Mouse (Mus musculus): ENCODE measurements around the gene Timm10b. TPM values are rescaled to one million over a fixed set of nuclear protein-coding genes. Genes with fewer than 3 reads are reported as not detected.

The Timm10b gene
- total RNA-seq (2021) = 10 to 100 TPM; 83.7 to 94.3 TPM
- long read RNA-seq, experiment 1, transcript Timm10b-203 (3 exons, 3,273 nt) = major isoform, 27 of 43 reads
- long read RNA-seq, experiment 1, transcript Timm10b-201 (4 exons, 694 nt) = minor isoform, 11 of 43 reads
- long read RNA-seq, experiment 1, partial matches to known transcripts = 0 of 43 reads
- long read RNA-seq, experiment 1, other reads (novel, unspliced or antisense) = 1 of 43 reads
- long read RNA-seq, experiment 2, transcript Timm10b-203 (3 exons, 3,273 nt) = major isoform, 26 of 51 reads
- long read RNA-seq, experiment 2, transcript Timm10b-201 (4 exons, 694 nt) = minor isoform, 10 of 51 reads
- long read RNA-seq, experiment 2, transcript Timm10b-208 (2 exons, 1,083 nt) = minor isoform, 6 of 51 reads
- long read RNA-seq, experiment 2, partial matches to known transcripts = 0 of 51 reads
- long read RNA-seq, experiment 2, other reads (novel, unspliced or antisense) = 2 of 51 reads

DNA sequence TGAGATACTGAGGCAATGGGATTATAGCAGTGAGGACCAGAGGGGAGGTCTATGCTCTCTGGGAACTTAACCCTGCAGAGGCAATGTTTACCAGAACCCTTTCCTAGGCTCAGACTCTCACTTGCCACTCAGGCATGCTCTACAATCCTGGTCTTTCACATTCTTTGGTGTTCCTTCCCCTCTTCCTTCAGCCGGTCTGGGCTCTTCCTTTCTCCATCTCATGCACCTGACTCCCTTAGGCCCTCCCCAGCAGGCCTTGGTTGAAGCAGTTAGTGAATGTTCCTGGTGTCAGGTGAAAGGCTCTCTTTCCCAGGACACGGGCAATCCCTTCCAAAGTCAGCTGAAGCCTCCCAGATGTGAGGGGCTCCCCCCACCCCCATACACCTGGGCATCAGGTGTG lies at the start of gene Timm10b:
Gene Timm10b (plus strand): TSS at position 301 of the 400 bp plus-strand sequence.
- intact Hi-C loops (cut with DNase I) = loop anchor here (5.0 kb wide), 2 partner anchors 98 to 152 kb away; partner anchors contain the start of genes Ilk and Rrp8
- DNase-seq = no peak

DNA sequence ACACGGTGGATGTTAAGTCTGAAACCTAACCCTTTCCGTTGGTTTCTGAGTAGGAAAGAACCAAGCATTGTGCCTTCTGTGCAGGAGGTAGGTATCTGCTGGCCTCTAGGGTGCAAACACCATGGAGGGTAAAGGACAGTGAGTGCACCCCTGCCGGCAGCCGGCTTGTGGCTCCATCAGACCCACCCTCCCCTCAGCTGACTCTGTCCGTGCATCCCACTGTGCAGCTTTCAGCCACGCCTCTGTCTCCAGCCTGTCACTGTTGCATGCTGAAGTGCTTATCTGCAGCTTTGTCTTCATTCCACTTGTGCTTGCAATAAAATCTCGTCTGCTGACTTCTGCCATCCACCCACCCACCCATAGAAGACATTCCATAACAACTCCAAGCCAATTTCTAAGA lies 49.8 kb upstream of the Timm10b start:
- intact Hi-C loops (cut with DNase I) = no loop called here
- no peak for DNase-seq

DNA sequence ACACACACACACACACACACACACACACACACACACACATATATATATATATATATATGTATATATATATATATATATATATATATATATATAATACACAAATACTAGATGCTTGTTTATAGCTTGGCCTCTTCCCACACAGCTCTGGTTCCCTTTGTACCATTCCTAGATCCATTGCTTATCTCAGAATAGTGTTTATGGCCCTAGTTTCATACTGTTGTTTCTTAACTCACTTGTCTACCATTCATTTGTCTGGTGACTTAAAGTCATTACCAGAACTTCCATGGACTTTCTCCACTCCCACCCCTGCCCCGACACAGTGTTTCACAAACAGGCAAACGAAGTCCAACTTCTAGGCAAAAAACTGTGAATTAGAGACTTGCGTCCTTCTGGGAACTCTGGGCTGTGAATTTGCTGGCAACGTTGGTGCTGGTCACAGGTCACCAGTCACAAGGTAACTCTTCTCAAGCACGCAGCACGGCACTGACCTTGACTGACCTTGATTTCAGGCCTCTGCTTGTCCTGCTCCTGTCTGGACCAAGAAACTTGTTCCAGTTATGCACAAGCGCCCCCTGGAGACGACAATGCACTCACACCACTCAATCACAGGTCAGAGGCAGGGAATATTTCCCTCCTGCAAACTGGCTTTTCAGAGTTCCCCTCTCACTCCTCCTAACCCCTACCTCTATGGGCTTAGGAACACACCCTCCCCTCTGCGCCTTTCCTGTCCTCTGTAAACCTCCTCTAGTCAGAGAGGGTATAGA lies 36.8 kb upstream of the Timm10b start:
- peak; percentile 71 to 80 for DNase-seq
- intact Hi-C loops (cut with DNase I) = loop anchor here (5.0 kb wide), 1 partner anchor 51 kb away; the partner anchor contains the start of gene Smpd1

- no peak for DNase-seq
- intact Hi-C loops (cut with DNase I) = no loop called here
Measured at GRCm38 (mm10) chr7:105608467-105608866, 31.4 kb upstream of the Timm10b start.

DNA sequence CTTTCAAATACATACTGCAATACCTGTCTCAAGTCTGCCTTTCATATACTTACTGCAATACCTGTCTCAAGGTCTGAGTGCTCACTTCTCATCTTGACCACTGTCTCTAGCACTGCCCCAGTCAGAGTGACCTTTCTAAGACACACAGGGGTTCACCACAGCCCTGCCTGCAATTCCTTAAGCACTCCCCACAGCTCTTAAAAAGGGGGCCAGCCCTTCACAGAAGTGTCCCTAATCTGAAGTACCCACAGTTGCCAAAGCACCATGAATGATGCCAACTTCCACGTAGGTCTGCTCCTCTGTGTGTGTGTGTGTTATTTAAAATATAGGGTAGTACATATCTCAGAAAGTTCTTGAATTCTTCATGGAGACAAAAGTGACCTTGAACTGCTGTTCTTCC lies 28.1 kb upstream of the Timm10b start:
- intact Hi-C loops (cut with DNase I) = no loop called here
- no peak for DNase-seq

GRCm38 (mm10) chr7:105614400-105614799 lies 25.5 kb upstream of the Timm10b start:
- DNase-seq = no peak
- intact Hi-C loops (cut with DNase I) = no loop called here

DNA sequence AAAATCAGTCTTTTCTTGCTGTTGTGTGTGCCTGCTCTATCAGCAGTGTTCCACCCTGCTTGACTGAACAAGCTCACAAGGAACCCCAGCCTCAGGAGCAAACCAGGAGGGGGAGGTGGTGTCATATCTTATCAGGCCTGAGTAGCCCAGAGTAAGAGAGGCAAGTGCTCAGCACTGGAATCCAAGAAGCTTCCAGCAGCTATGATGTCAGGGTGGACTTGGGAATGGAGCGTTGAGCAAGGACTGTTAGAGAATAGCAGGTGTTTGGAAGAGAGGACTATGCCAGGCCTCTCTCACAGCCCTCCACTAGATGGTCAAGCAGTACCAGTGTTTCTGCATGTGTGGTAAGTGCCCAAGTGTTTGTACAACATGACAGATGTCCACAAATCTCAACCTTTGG lies 24.1 kb upstream of the Timm10b start:
- no peak for DNase-seq
- intact Hi-C loops (cut with DNase I) = no loop called here

- intact Hi-C loops (cut with DNase I) = no loop called here
- no peak for DNase-seq
Measured at GRCm38 (mm10) chr7:105616561-105616960, 23.3 kb upstream of the Timm10b start.

- intact Hi-C loops (cut with DNase I) = no loop called here
- DNase-seq = no peak
Measured at GRCm38 (mm10) chr7:105617810-105618209, 22.0 kb upstream of the Timm10b start.

DNA sequence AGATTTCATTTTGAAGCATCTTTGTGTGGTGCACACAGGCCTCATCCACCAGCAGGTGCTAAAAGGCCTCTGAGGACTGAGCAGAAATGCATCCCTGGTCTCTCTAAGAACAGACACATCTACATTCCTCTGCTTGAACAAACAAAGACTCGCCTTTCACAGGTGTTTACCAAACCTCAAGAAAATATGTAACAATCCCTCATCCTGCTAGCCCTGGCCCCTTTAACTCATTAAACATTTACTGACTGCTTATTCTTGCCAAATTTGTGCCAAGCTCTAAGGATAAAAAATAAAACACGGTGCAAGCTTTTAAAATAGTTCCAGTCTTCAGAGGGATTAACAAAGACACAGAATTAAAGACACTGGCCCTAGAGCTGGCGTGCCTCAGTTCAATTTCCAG lies 20.2 kb upstream of the Timm10b start:
- intact Hi-C loops (cut with DNase I) = no loop called here
- DNase-seq = no peak

DNA sequence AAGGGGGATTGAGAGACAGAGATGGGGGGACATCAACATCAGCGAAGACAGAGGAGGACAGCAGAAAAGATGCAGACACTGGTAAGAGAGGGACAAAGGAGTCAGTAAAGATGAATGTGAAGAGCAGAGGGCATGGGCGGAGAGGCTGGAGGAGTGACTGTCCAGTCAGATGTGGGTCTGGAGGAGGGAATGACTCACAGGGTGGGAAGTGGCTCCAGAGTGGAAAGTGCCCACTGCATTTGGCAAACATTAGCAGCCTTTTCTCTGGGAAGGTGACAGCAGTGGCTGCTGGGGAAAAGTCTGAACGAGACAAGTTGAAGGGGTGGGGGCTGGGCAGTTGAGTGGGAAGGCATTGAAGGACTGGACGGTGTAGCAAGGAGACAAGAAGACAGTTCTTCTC lies 18.8 kb upstream of the Timm10b start:
- intact Hi-C loops (cut with DNase I) = no loop called here
- no peak for DNase-seq

- DNase-seq = no peak
- intact Hi-C loops (cut with DNase I) = no loop called here
Measured at GRCm38 (mm10) chr7:105621646-105622292, 18.1 kb upstream of the Timm10b start.

DNA sequence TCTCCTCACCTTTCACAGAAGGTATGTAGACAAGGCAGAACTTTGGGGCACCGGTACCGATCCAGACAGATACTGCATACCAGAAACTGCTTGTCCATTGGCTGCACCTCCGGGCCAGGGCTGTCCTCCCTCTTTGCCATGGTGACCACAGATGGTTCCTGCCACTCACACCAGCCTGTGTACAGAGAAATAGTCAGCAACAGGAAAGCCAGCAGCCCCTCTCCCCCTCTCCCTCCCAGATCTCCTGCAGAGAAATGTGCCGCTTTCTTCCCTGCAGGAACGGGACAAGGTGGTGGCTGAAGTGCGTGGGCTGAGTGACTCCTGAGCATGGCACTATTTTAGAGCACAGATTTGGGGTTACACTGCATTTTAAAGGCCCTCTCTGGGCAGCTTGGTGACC lies 14.5 kb upstream of the Timm10b start:
- no peak for DNase-seq
- intact Hi-C loops (cut with DNase I) = loop anchor here (5.0 kb wide), 1 partner anchor 223 kb away; the partner anchor contains the start of genes Cnga4 and Fam160a2

DNA sequence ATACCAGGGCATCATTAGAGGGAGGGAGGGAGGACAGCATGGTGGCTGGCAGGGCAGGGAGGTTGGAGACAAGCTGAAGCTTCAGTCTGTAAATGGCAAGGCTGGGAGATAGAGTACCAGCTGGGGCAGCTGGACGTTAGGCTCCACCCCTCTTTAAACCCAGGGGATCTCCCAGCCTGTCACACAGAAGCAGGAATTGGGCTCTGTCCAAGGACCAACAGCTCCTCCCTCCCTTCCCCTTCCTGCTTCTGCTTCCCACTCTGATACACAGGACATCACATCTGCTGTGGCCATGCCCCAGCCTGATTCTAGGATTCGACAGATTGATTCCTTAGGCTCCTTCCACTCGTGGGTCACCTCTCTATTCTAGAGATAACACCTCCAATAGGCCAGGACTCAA lies 11.2 kb upstream of the Timm10b start:
- intact Hi-C loops (cut with DNase I) = loop anchor here (5.0 kb wide), 1 partner anchor 226 kb away; the partner anchor contains the start of genes Cnga4 and Fam160a2
- peak; percentile 74 to 82 for DNase-seq

GRCm38 (mm10) chr7:105632551-105632972 lies 7.3 kb upstream of the Timm10b start:
- intact Hi-C loops (cut with DNase I) = loop anchor here (5.0 kb wide), 1 partner anchor 180 kb away; the partner anchor contains the start of gene Mrpl17
- no peak for DNase-seq

DNA sequence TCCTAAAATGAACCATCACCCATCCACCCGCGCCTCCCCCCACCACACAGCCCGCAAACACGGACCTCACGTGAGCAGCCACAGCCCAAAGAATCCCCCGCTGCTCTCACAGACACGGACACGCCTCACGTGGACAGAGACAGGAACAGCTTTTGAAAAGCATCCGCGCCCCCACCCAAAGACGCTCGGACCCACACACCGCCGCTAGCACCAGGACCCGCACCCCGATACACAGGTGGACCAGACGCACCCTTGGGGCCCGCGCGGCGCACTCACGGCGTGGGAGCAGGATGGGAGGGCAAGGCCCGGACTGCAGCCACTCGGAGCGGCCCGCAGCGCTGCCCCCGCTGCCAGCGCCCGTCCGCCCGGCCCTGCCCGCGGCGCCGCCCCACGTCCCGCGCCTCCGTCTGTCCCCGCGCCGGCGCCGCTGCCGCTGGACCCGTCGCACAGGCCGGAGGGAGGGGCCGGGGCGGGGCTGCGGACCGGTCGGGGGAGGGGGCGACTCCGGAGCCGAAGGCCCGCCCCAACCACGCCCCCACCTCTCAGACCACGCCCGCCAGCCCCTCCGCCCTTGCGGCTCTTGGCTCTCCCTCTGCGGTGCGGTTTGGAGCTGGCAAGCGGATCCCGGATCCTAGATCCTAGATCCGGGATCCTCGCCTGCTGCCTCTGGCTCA lies 6.6 kb upstream of the Timm10b start, which contains the start of gene Trim3:
Gene Trim3 (minus strand): TSS at position 445 of the 674 bp plus-strand sequence.
- DNase-seq = peak; percentile 95
- intact Hi-C loops (cut with DNase I) = loop anchor here (5.0 kb wide), 1 partner anchor 179 kb away; the partner anchor contains the start of gene Mrpl17

DNA sequence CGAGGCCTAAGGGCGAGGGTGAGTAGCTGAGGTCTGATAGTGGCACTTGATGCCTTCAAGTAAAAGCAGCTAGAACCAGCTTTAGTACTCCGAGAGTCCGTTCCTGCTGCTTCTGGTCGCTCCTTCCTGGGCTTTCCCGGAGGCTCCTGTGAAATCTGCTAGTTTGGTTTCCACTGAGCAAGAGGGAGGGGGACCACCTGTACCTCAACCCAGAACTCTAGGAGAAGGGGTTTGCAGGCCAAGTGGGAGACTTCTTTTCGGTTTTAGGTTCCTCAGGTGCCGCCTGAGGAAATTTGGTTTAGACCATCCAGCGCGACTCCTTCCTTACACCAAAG lies 6.1 kb upstream of the Timm10b start:
- intact Hi-C loops (cut with DNase I) = loop anchor here (5.0 kb wide), 1 partner anchor 179 kb away; the partner anchor contains the start of gene Mrpl17
- no peak for DNase-seq

GRCm38 (mm10) chr7:105634272-105634920 lies 5.5 kb upstream of the Timm10b start:
- DNase-seq = no peak
- intact Hi-C loops (cut with DNase I) = loop anchor here (5.0 kb wide), 1 partner anchor 178 kb away; the partner anchor contains the start of gene Mrpl17

DNA sequence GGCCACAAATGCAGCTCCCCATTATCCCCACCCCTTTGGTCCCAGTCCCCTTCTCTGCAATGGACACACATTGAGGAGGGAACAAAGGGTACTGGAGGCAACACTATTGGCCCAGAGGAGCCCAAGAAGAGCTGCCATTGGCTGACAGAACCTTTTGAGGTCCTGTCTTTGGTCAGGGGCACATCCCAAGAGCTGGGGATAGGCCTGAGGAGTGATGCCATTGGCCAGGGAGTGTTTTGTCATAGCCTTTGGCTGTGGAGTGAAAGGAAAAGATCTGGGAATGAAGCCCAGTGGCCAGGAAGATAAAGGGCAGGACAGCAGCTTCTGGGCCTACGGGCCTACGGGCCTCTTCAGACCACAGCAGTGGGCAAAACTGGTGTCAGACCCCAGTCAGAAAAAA lies 4.1 kb upstream of the Timm10b start:
- peak in 1 of 2 experiments; percentile 37 for DNase-seq

More for the DNA sequence above, 4.1 kb upstream of the Timm10b start:
- intact Hi-C loops (cut with DNase I) = loop anchor here (5.0 kb wide), 1 partner anchor 148 kb away; no protein-coding TSS in a partner anchor
